Mouse (Mus musculus): Measurements from ENCODE around the gene Olfr412. TPM values are rescaled to one million over a fixed set of nuclear protein-coding genes. Genes with fewer than 3 reads are reported as not detected.
A peak's percentile ranks its signal among the peaks of the same experiment; 100 is the strongest.

Gene Olfr412
- polyA plus RNA-seq, 1 experiment from 2014 or later: not detected

- Histone ChIP-seq H3K27ac (no peak overlapping the region), H3K9me3 (ENCODE audit: control insufficient read depth, low read length) (no peaks in the 10 kb centered on the region), H3K9ac (no peak overlapping the region), H3K4me3 (replicated peaks; ENCODE audit: low read length) (no peak overlapping the region), H3K36me3 (replicated peaks; ENCODE audit: control insufficient read depth, insufficient read depth) (peaks cover 29% of the 10 kb centered on the region; the same call in 1 of the 2 replicates), H3K27me3 (ENCODE audit: control insufficient read depth, insufficient read depth, low read length) (no peaks in the 10 kb centered on the region), H3K4me2 (replicated peaks) (no peak overlapping the region), H3K4me1 (replicated peaks; ENCODE audit: control insufficient read depth, insufficient read depth, low read length) (no peaks in the 10 kb centered on the region)
- 86% methylated on average over 5 of the region's 5 CpGs for whole genome bisulfite sequencing
- no peak for DNase-seq (ENCODE audit: low spot score)
- ATAC-seq (ENCODE audit: low FRiP score): no peak
Observed at GRCm38 (mm10) chr11:74387203-74387602, 25.3 kb downstream of the Olfr412 start.

DNA sequence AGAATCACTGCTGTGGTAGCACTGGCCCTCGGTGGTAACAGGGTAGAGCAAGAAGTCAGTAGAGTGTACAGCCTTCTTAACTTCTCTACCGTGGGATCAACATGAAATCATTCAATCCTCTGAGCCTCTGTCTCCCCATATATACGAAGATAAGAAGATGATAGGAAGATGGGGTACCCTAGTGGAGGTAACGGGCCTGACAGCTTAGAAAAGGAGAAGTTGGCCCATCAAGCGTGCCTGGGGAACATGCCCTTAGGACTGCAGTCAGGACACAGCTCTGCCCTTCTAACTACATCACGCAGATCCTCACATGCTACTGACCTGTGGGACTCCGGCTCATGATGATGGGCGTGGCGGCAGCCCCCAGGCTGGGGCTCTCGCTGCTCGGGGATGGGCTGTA is 30.0 kb downstream of the Olfr412 start:
- Histone ChIP-seq H3K4me1 (replicated peaks; ENCODE audit: control insufficient read depth, insufficient read depth, low read length) (no peaks in the 10 kb centered on the region), H3K36me3 (replicated peaks; ENCODE audit: control insufficient read depth, insufficient read depth) (peaks cover 20% of the 10 kb centered on the region; the same call in 1 of the 2 replicates), H3K9me3 (ENCODE audit: control insufficient read depth, low read length) (no peaks in the 10 kb centered on the region), H3K4me2 (replicated peaks) (no peak overlapping the region), H3K27ac (no peak overlapping the region), H3K27me3 (ENCODE audit: control insufficient read depth, insufficient read depth, low read length) (no peaks in the 10 kb centered on the region), H3K4me3 (replicated peaks; ENCODE audit: low read length) (no peak overlapping the region), H3K9ac (no peak overlapping the region)
- no peak for ATAC-seq (ENCODE audit: low FRiP score)
- WGBS: 89% methylated on average over 11 of the region's 11 CpGs
- no peak for DNase-seq (ENCODE audit: low spot score)

GRCm38 (mm10) chr11:74392903-74393302 is 31.0 kb downstream of the Olfr412 start:
- DNase-seq (ENCODE audit: low spot score) (no peak), ATAC-seq (ENCODE audit: low FRiP score) (no peak)
- Histone ChIP-seq H3K9me3 (ENCODE audit: control insufficient read depth, low read length) (no peaks in the 10 kb centered on the region), H3K4me2 (replicated peaks) (no peak overlapping the region), H3K9ac (no peak overlapping the region), H3K27me3 (ENCODE audit: control insufficient read depth, insufficient read depth, low read length) (no peaks in the 10 kb centered on the region), H3K36me3 (replicated peaks; ENCODE audit: control insufficient read depth, insufficient read depth) (peaks cover 16% of the 10 kb centered on the region; the same call in 1 of the 2 replicates), H3K27ac (no peak overlapping the region), H3K4me1 (replicated peaks; ENCODE audit: control insufficient read depth, insufficient read depth, low read length) (no peaks in the 10 kb centered on the region), H3K4me3 (replicated peaks; ENCODE audit: low read length) (no peak overlapping the region)
- 77% methylated on average over 6 of the region's 6 CpGs for WGBS

- Histone ChIP-seq H3K4me1 (replicated peaks; ENCODE audit: control insufficient read depth, insufficient read depth, low read length) (no peaks in the 10 kb centered on the region), H3K9me3 (ENCODE audit: control insufficient read depth, low read length) (no peaks in the 10 kb centered on the region), H3K4me3 (replicated peaks; ENCODE audit: low read length) (no peak overlapping the region), H3K27ac (no peak overlapping the region), H3K36me3 (replicated peaks; ENCODE audit: control insufficient read depth, insufficient read depth) (peaks cover 12% of the 10 kb centered on the region; the same call in 1 of the 2 replicates), H3K4me2 (replicated peaks) (no peak overlapping the region), H3K9ac (no peak overlapping the region), H3K27me3 (ENCODE audit: control insufficient read depth, insufficient read depth, low read length) (no peaks in the 10 kb centered on the region)
- ATAC-seq (ENCODE audit: low FRiP score) (peak; percentile 75; the same call in 1 of the 2 replicates), DNase-seq (ENCODE audit: low spot score) (no peak)
- 37% methylated on average over 5 of the region's 5 CpGs for WGBS
Observed at GRCm38 (mm10) chr11:74393489-74393888, 31.6 kb downstream of the Olfr412 start.

DNA sequence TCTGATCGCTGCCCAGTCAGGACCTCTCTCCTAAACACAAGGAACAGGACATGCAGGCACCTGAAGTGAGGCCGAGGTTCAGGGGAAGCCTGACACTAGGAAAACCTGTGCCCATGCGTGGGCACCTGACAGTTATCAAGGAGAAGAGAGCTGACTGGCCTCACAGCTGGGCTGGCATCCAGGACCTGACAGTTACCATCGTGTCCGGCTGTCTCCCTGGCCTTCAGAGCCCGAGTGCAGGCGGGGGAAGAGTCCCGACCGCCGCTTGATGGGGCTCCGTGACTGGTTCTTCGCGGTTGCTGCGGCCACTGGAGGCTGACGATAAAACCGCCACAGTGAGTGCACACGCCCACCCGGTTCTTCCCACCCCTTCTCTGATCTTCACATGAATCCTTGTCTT is 33.7 kb downstream of the Olfr412 start:
- WGBS: 86% methylated on average over 18 of the region's 18 CpGs
- Histone ChIP-seq H3K9me3 (ENCODE audit: control insufficient read depth, low read length) (no peaks in the 10 kb centered on the region), H3K27ac (no peak overlapping the region), H3K4me1 (replicated peaks; ENCODE audit: control insufficient read depth, insufficient read depth, low read length) (no peaks in the 10 kb centered on the region), H3K27me3 (ENCODE audit: control insufficient read depth, insufficient read depth, low read length) (no peaks in the 10 kb centered on the region), H3K4me3 (replicated peaks; ENCODE audit: low read length) (no peak overlapping the region), H3K9ac (no peak overlapping the region), H3K36me3 (replicated peaks; ENCODE audit: control insufficient read depth, insufficient read depth) (0 out of 2 replicates have a peak, but pooled peaks cover 4% of the 10 kb centered on the region), H3K4me2 (replicated peaks) (no peak overlapping the region)
- DNase-seq (ENCODE audit: low spot score) (no peak), ATAC-seq (ENCODE audit: low FRiP score) (no peak)

GRCm38 (mm10) chr11:74402126-74402525 is 40.3 kb downstream of the Olfr412 start:
- Histone ChIP-seq H3K36me3 (replicated peaks; ENCODE audit: control insufficient read depth, insufficient read depth) (peaks cover 6% of the 10 kb centered on the region; the same call in 1 of the 2 replicates), H3K4me2 (replicated peaks) (no peak overlapping the region), H3K27me3 (ENCODE audit: control insufficient read depth, insufficient read depth, low read length) (no peaks in the 10 kb centered on the region), H3K4me3 (replicated peaks; ENCODE audit: low read length) (no peak overlapping the region), H3K4me1 (replicated peaks; ENCODE audit: control insufficient read depth, insufficient read depth, low read length) (no peaks in the 10 kb centered on the region), H3K9me3 (ENCODE audit: control insufficient read depth, low read length) (no peaks in the 10 kb centered on the region), H3K9ac (no peak overlapping the region), H3K27ac (no peak overlapping the region)
- WGBS: 54% methylated on average over 2 of the region's 2 CpGs
- ATAC-seq (ENCODE audit: low FRiP score) (no peak), DNase-seq (ENCODE audit: low spot score) (peak; percentile 45)

GRCm38 (mm10) chr11:74404216-74404615 is 42.3 kb downstream of the Olfr412 start:
- no peak overlapping the region for H3K9ac ChIP-seq

DNA sequence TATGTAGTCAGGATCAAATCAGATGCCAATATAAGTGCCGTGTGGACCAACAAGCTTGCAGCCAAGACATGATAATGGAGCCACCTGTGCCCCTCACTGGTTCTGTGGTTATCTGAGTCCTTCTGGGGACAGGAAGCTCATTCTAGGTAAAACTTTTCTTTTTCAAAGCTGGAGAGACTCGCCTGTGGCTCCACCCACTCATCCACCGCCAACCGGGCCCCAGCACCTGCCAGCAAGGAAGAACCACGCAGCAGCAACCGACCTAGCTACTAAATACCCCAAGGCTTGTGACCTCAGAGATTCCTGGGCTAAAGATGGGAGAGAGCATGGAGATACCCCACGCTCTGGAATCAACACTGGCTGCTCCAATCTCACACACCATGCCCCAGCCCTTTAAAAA is 43.3 kb downstream of the Olfr412 start:
- DNase-seq (ENCODE audit: low spot score): no peak
- Histone ChIP-seq H3K36me3 (replicated peaks; ENCODE audit: control insufficient read depth, insufficient read depth) (peaks cover 10% of the 10 kb centered on the region; the same call in 1 of the 2 replicates), H3K9me3 (ENCODE audit: control insufficient read depth, low read length) (no peaks in the 10 kb centered on the region), H3K27ac (no peak overlapping the region), H3K9ac (no peak overlapping the region), H3K4me3 (replicated peaks; ENCODE audit: low read length) (no peak overlapping the region), H3K4me2 (replicated peaks) (no peak overlapping the region), H3K27me3 (ENCODE audit: control insufficient read depth, insufficient read depth, low read length) (no peaks in the 10 kb centered on the region), H3K4me1 (replicated peaks; ENCODE audit: control insufficient read depth, insufficient read depth, low read length) (peaks cover 18% of the 10 kb centered on the region)
- no peak for ATAC-seq (ENCODE audit: low FRiP score)
- WGBS: 83% methylated on average over 7 of the region's 7 CpGs

More at GRCm38 (mm10) chr11:74404216-74404615, 42.3 kb downstream of the Olfr412 start:
- H3K4me2 ChIP-seq (replicated peaks): no peak overlapping the region
- no peaks in the 10 kb centered on the region for H3K9me3 ChIP-seq (ENCODE audit: control insufficient read depth, low read length)
- H3K27ac ChIP-seq: no peak overlapping the region
- peaks cover 10% of the 10 kb centered on the region for H3K4me1 ChIP-seq (replicated peaks; ENCODE audit: control insufficient read depth, insufficient read depth, low read length)
- H3K36me3 ChIP-seq (replicated peaks; ENCODE audit: control insufficient read depth, insufficient read depth): peaks cover 10% of the 10 kb centered on the region; the same call in 1 of the 2 replicates
- WGBS: 78% methylated on average over 2 of the region's 2 CpGs
- no peaks in the 10 kb centered on the region for H3K27me3 ChIP-seq (ENCODE audit: control insufficient read depth, insufficient read depth, low read length)
- ATAC-seq (ENCODE audit: low FRiP score) (no peak), DNase-seq (ENCODE audit: low spot score) (no peak)
- no peak overlapping the region for H3K4me3 ChIP-seq (replicated peaks; ENCODE audit: low read length)

DNA sequence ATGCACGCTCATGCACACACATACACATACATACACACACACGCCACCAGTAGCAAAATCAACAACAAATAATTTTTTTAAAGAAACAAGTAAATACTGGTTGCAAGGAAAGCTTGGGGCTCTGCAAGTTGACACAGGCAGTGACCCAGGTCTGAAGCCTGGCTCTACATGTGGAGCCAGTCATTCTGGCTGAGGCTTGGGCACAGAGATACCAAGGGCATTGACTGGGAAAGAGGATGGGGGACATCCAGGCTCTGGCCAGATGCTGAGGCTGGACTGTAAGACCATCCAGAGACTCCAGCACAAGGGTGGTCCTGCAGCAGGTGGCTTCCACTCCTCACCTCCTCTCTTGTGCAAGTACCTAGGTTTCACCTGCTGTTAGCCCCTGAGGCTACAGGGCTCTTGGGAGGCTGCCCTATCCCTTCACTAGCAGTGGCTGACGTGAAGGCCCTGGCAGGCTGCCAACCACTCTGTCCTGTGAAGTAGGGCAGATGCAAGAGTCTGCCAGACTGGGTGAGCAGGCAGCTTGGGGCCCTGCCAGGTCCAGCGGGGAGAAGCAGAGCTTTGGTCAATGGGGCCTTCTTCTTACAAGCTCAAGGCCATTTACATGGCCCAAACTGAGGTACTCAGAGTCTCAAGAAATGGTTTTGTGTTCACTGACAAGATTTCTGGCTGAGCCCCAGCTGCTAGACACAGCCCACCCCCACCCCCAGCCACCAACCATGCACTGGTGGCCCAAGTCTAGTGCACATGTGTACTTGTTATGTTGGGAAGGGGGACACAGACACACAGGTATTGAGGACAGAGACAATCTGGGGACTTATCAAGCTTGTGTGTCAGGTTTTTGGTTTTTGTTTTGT is 46.9 kb downstream of the Olfr412 start:
- Histone ChIP-seq H3K4me2 (replicated peaks) (no peak overlapping the region), H3K4me1 (replicated peaks; ENCODE audit: control insufficient read depth, insufficient read depth, low read length) (peaks cover 25% of the 10 kb centered on the region), H3K36me3 (replicated peaks; ENCODE audit: control insufficient read depth, insufficient read depth) (peaks cover 12% of the 10 kb centered on the region; the same call in 1 of the 2 replicates), H3K27me3 (ENCODE audit: control insufficient read depth, insufficient read depth, low read length) (no peaks in the 10 kb centered on the region), H3K9me3 (ENCODE audit: control insufficient read depth, low read length) (no peaks in the 10 kb centered on the region), H3K27ac (peak overlapping the region; percentile 52), H3K4me3 (replicated peaks; ENCODE audit: low read length) (no peak overlapping the region), H3K9ac (no peak overlapping the region)
- peak; percentile 84 for ATAC-seq (ENCODE audit: low FRiP score)
- 57% methylated on average over 4 of the region's 4 CpGs for WGBS
- DNase-seq (ENCODE audit: low spot score): peak; percentile 78

Measured in hindbrain, embryonic 14.5 days (tissue).